Mouse (Mus musculus) neural tube, embryonic 13.5 days (tissue): ENCODE measurements around the gene Arhgap22. TPM values are rescaled to one million over a fixed set of nuclear protein-coding genes. Genes with fewer than 3 reads are reported as not detected.

Experiments
- ATAC-seq: fragments of 200-750 bp; cut with Nextera tagmentation; 2 replicates; pipeline ENCODE4 v1.8.0; 2017; ENCODE audit warnings: low read depth, mild to moderate bottlenecking, moderate TSS enrichment, moderate library complexity
- H3K27ac ChIP-seq: fragments of 300-500 bp; sonication (generic); replicated peaks from 2 replicates; pipeline ENCODE4 v1.5.1; 2015; ENCODE audit warnings: moderate library complexity, mild to moderate bottlenecking, inconsistent platforms
- H3K27me3 ChIP-seq: fragments of 300-500 bp; sonication (generic); 2 replicates; pipeline ENCODE4 v1.6.1; 2015; ENCODE audit warnings: mild to moderate bottlenecking, inconsistent platforms
- H3K36me3 ChIP-seq: fragments of 300-500 bp; sonication (generic); 2 replicates; pipeline ENCODE4 v1.6.1; 2015; ENCODE audit warnings: mild to moderate bottlenecking, inconsistent platforms
- H3K4me1 ChIP-seq: fragments of 300-500 bp; sonication (generic); replicated peaks from 2 replicates; pipeline ENCODE4 v1.6.1; 2015; ENCODE audit warnings: inconsistent platforms
- H3K4me2 ChIP-seq: fragments of 300-500 bp; sonication (generic); 2 replicates; pipeline ENCODE4 v1.6.1; 2015; ENCODE audit warnings: inconsistent platforms, mild to moderate bottlenecking, moderate library complexity
- H3K4me3 ChIP-seq: fragments of 300-500 bp; sonication (generic); 2 replicates; pipeline ENCODE4 v1.5.1; 2015; ENCODE audit warnings: mild to moderate bottlenecking, inconsistent platforms
- H3K9ac ChIP-seq: fragments of 300-500 bp; sonication (generic); 2 replicates; pipeline ENCODE4 v1.6.1; 2015; ENCODE audit warnings: moderate library complexity, mild to moderate bottlenecking, inconsistent platforms
- H3K9me3 ChIP-seq: fragments of 300-500 bp; sonication (generic); 2 replicates; pipeline ENCODE4 v1.6.1; 2016; ENCODE audit warnings: inconsistent platforms
- WGBS: fragments of 180-500 bp; shearing (Covaris S2); methylation state at CpG from one replicate; pipeline ENCODE4 v1.1.7; 2015; 5-methylcytosine and 5-hydroxymethylcytosine counted together
- polyA plus RNA-seq: library from polyadenylated mRNA; unstranded; fragments of >200 nt; fragmentation: Nextera tagmentation; extraction: Ambion mirVana; gene quantifications from 2 replicates; pipeline ENCODE4 v1.2.1, GENCODE M21; 2015

Arhgap22 gene
- polyA plus RNA-seq, 1 experiment from 2014 or later = 9.2 TPM

- H3K4me2 ChIP-seq = no peak overlapping the region
- H3K4me1 ChIP-seq = no peaks in the 10 kb centered on the region
- no peaks in the 10 kb centered on the region for H3K27me3 ChIP-seq
- H3K36me3 ChIP-seq = peaks cover 17% of the 10 kb centered on the region
- no peak overlapping the region for H3K9ac ChIP-seq
- H3K27ac ChIP-seq = no peak overlapping the region
- WGBS = 84% methylated on average over 5 of the region's 5 CpGs
- no peaks in the 10 kb centered on the region for H3K9me3 ChIP-seq
- H3K4me3 ChIP-seq = no peak overlapping the region
- ATAC-seq = no peak
Measured at GRCm38 (mm10) chr14:33398065-33398860, 184.4 kb downstream of the Arhgap22 start.

GRCm38 (mm10) chr14:33400019-33400418 is 186.2 kb downstream of the Arhgap22 start:
- no peak overlapping the region for H3K4me2 ChIP-seq
- no peak overlapping the region for H3K9ac ChIP-seq
- no peaks in the 10 kb centered on the region for H3K9me3 ChIP-seq
- 79% methylated on average over 3 of the region's 3 CpGs for WGBS
- no peaks in the 10 kb centered on the region for H3K27me3 ChIP-seq
- no peak overlapping the region for H3K27ac ChIP-seq
- peaks cover 17% of the 10 kb centered on the region for H3K36me3 ChIP-seq
- no peaks in the 10 kb centered on the region for H3K4me1 ChIP-seq
- no peak for ATAC-seq
- no peak overlapping the region for H3K4me3 ChIP-seq

GRCm38 (mm10) chr14:33402331-33402730 is 188.5 kb downstream of the Arhgap22 start:
- H3K27me3 ChIP-seq = no peaks in the 10 kb centered on the region
- WGBS = 98% methylated on average over 1 of the region's 1 CpGs
- H3K4me3 ChIP-seq = no peak overlapping the region
- no peaks in the 10 kb centered on the region for H3K9me3 ChIP-seq
- no peaks in the 10 kb centered on the region for H3K4me1 ChIP-seq
- no peak for ATAC-seq
- no peak overlapping the region for H3K9ac ChIP-seq
- peaks cover 20% of the 10 kb centered on the region for H3K36me3 ChIP-seq
- H3K4me2 ChIP-seq = no peak overlapping the region
- H3K27ac ChIP-seq = no peak overlapping the region

GRCm38 (mm10) chr14:33415746-33416145 is 201.9 kb downstream of the Arhgap22 start:
- no peak for ATAC-seq
- Histone ChIP-seq H3K36me3 (0 out of 2 replicates have a peak, but pooled peaks cover under 1% of the 10 kb centered on the region), H3K9me3 (no peaks in the 10 kb centered on the region), H3K27ac (no peak overlapping the region), H3K9ac (no peak overlapping the region), H3K4me2 (no peak overlapping the region), H3K27me3 (no peaks in the 10 kb centered on the region), H3K4me1 (no peaks in the 10 kb centered on the region), H3K4me3 (no peak overlapping the region)
- 90% methylated on average over 1 of the region's 1 CpGs for WGBS

- Histone ChIP-seq H3K9me3 (no peaks in the 10 kb centered on the region), H3K4me3 (no peak overlapping the region), H3K27me3 (no peaks in the 10 kb centered on the region), H3K4me2 (no peak overlapping the region), H3K9ac (no peak overlapping the region), H3K36me3 (no peaks in the 10 kb centered on the region), H3K27ac (no peak overlapping the region), H3K4me1 (no peaks in the 10 kb centered on the region)
- 94% methylated on average over 3 of the region's 3 CpGs for WGBS
- no peak for ATAC-seq
Measured at GRCm38 (mm10) chr14:33418311-33418909, 204.6 kb downstream of the Arhgap22 start.

Other genes with a start within 250 kb of the Arhgap22 start
- gene Lrrc18, start 222.6 kb upstream of the Arhgap22 start, polyA plus RNA-seq = 0.25 and 0.63 TPM in 2 replicates
- gene Wdfy4, start 28.5 kb upstream of the Arhgap22 start, polyA plus RNA-seq = 0.08 and 0.11 TPM in 2 replicates
- 41.2 and 46.4 TPM in 2 replicates for gene Mapk8, start 233.1 kb downstream of the Arhgap22 start, polyA plus RNA-seq